Mouse (Mus musculus) heart, embryonic 16.5 days (tissue): ENCODE data around the gene Abraxas2. TPM values are rescaled to one million over a fixed set of nuclear protein-coding genes. Genes with fewer than 3 reads are reported as not detected.
A peak's percentile ranks its signal among the peaks of the same experiment; 100 is the strongest.

Experiments
- ATAC-seq: fragments of 200-750 bp; cut with Nextera tagmentation; replicated peaks from 2 replicates; pipeline ENCODE4 v1.8.0; 2017; ENCODE audit warnings: moderate number of reproducible peaks; ENCODE audit not compliant: insufficient read depth, low FRiP score; ENCODE audit errors: extremely low read depth
- H3K27ac ChIP-seq: fragments of 300-500 bp; sonication (generic); 2 replicates; pipeline ENCODE4 v1.5.1; 2014; ENCODE audit warnings: mild to moderate bottlenecking, low read length, control low read depth, moderate library complexity
- H3K27me3 ChIP-seq: fragments of 300-500 bp; sonication (generic); 2 replicates; pipeline ENCODE4 v1.6.1; 2014; ENCODE audit warnings: low read length, mixed read lengths; ENCODE audit not compliant: control insufficient read depth, insufficient read depth
- H3K36me3 ChIP-seq: fragments of 300-500 bp; sonication (generic); 2 replicates; pipeline ENCODE4 v1.6.1; 2014; ENCODE audit not compliant: control insufficient read depth, insufficient read depth
- H3K4me1 ChIP-seq: fragments of 300-500 bp; sonication (generic); 2 replicates; pipeline ENCODE4 v1.6.1; 2014; ENCODE audit warnings: low read length, mixed read lengths; ENCODE audit not compliant: control insufficient read depth, insufficient read depth
- H3K4me2 ChIP-seq: fragments of 300-500 bp; sonication (generic); 2 replicates; pipeline ENCODE4 v1.6.1; 2014; ENCODE audit warnings: low read depth, mild to moderate bottlenecking, control low read depth, low read length
- H3K4me3 ChIP-seq: fragments of 300-500 bp; sonication (generic); 2 replicates; pipeline ENCODE4 v1.5.1; 2014; ENCODE audit warnings: mild to moderate bottlenecking, control low read depth, low read length
- H3K9ac ChIP-seq: fragments of 300-500 bp; sonication (generic); 2 replicates; pipeline ENCODE4 v1.6.1; 2014; ENCODE audit warnings: low read length, control low read depth
- H3K9me3 ChIP-seq: fragments of 300-500 bp; sonication (generic); replicated peaks from 2 replicates; pipeline ENCODE4 v1.6.1; 2016; ENCODE audit warnings: low read length; ENCODE audit not compliant: control insufficient read depth
- WGBS: fragments of 180-500 bp; shearing (Covaris S2); extraction: QIAGEN DNeasy Blood & Tissue Kit; methylation state at CpG from one replicate; pipeline ENCODE4 v1.1.7; 2014; 5-methylcytosine and 5-hydroxymethylcytosine counted together
- polyA plus RNA-seq: library from polyadenylated mRNA; unstranded; fragments of >200 nt; fragmentation: Nextera tagmentation; extraction: Ambion mirVana; gene quantifications from 2 replicates; pipeline ENCODE4 v1.2.1, GENCODE M21; 2015

The Abraxas2 gene
- polyA plus RNA-seq, 1 experiment from 2014 or later: 30.0 TPM

DNA sequence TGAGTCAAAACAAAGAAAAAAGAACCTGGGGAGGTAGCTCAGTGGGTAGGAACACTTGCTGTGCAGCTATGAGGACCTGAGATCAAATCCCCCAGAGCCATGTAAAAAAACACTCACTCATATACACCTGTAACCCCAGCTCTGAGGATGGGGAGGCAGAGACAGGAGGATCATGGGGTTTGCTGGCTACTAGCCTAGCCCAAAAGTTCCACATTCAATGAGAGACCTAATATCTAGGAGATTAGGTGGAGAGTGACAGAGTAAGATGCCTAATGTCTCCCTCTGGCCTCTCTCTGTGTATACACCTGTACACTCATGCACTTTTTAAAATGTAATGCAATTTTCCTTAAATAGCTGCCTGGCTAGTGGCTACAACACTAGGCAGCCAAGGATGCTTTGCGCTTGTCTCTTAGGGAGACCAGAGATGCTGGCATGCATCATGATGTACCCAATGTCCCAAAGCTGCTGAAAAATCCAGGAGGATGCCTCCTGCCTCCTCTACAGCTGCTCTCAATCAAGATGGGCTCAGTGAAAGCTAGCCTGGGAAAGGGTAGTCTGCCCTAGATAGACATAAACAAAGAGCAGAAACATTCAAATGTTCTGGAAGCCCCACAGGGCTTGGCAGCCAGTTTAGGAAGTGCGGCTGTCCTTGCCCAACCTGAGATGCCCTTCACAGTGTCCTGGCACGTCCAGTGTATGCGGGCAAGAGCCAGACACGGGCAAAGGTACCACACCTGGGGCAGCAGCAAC lies 32.7 kb downstream of the Abraxas2 start:
- H3K4me3 ChIP-seq: no peak overlapping the region
- H3K27me3 ChIP-seq: no peaks in the 10 kb centered on the region
- no peak overlapping the region for H3K4me2 ChIP-seq
- 76% methylated on average over 5 of the region's 5 CpGs for WGBS
- ATAC-seq: no peak
- H3K4me1 ChIP-seq: peaks cover 17% of the 10 kb centered on the region
- no peak overlapping the region for H3K27ac ChIP-seq
- H3K9me3 ChIP-seq: no peaks in the 10 kb centered on the region
- H3K36me3 ChIP-seq: no peaks in the 10 kb centered on the region
- H3K9ac ChIP-seq: no peak overlapping the region

GRCm38 (mm10) chr7:132892311-132892661 lies 33.3 kb downstream of the Abraxas2 start:
- ATAC-seq: no peak
- no peaks in the 10 kb centered on the region for H3K36me3 ChIP-seq
- 56% methylated on average over 4 of the region's 4 CpGs for WGBS
- no peaks in the 10 kb centered on the region for H3K27me3 ChIP-seq
- H3K4me3 ChIP-seq: no peak overlapping the region
- peaks cover 17% of the 10 kb centered on the region for H3K4me1 ChIP-seq
- no peak overlapping the region for H3K4me2 ChIP-seq
- no peak overlapping the region for H3K27ac ChIP-seq
- H3K9ac ChIP-seq: no peak overlapping the region
- H3K9me3 ChIP-seq: 0 out of 2 replicates have a peak, but pooled peaks cover 2% of the 10 kb centered on the region

GRCm38 (mm10) chr7:132892806-132893205 lies 33.8 kb downstream of the Abraxas2 start:
- Histone ChIP-seq H3K4me1 (peaks cover 17% of the 10 kb centered on the region), H3K36me3 (no peaks in the 10 kb centered on the region), H3K27ac (no peak overlapping the region), H3K4me2 (no peak overlapping the region), H3K9me3 (0 out of 2 replicates have a peak, but pooled peaks cover 2% of the 10 kb centered on the region), H3K9ac (no peak overlapping the region), H3K4me3 (no peak overlapping the region), H3K27me3 (no peaks in the 10 kb centered on the region)
- no peak for ATAC-seq
- WGBS: 70% methylated on average over 7 of the region's 7 CpGs

GRCm38 (mm10) chr7:132893336-132893735 lies 34.3 kb downstream of the Abraxas2 start:
- 72% methylated on average over 1 of the region's 1 CpGs for WGBS
- Histone ChIP-seq H3K4me2 (no peak overlapping the region), H3K9ac (no peak overlapping the region), H3K9me3 (0 out of 2 replicates have a peak, but pooled peaks cover 2% of the 10 kb centered on the region), H3K27ac (no peak overlapping the region), H3K36me3 (no peaks in the 10 kb centered on the region), H3K27me3 (no peaks in the 10 kb centered on the region), H3K4me3 (no peak overlapping the region), H3K4me1 (peaks cover 17% of the 10 kb centered on the region)
- no peak for ATAC-seq

GRCm38 (mm10) chr7:132894841-132895555 lies 36.0 kb downstream of the Abraxas2 start:
- Histone ChIP-seq H3K9ac (no peak overlapping the region), H3K27me3 (no peaks in the 10 kb centered on the region), H3K27ac (peak overlapping the region; percentile 87), H3K4me3 (no peak overlapping the region), H3K9me3 (0 out of 2 replicates have a peak, but pooled peaks cover 2% of the 10 kb centered on the region), H3K4me1 (peaks cover 17% of the 10 kb centered on the region), H3K4me2 (no peak overlapping the region), H3K36me3 (no peaks in the 10 kb centered on the region)
- 44% methylated on average over 7 of the region's 7 CpGs for WGBS
- ATAC-seq: peak; percentile 55; the same call in 1 of the 2 replicates

DNA sequence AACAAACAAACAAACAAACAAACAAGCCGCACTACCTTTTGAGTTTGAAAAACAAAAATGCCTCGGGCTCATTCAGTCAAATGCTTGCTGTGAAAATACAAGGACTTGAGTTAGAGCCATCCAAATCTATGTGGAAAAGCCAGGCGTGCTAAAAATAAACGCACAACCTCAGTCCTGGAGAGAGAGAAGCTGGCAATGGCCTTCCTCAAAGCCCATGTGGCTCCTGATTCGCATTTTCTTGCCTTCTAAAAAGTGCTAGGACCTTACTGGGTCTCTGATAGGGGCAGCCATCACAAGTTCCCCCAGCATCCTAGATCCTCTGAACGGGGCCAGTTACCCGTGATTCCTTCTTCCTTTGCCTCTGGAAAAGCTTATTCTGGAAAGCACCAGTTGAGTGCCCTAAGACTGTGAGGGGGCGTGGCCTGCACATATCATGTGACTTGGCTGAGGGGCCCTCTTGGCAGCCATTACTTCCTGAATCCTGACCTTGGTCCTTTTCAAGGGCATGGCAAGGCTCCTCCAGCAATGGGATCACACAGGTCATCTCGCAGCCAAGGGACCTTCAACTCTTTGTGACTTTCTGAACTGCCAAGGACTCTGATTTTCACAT lies 37.3 kb downstream of the Abraxas2 start:
- whole genome bisulfite sequencing: 63% methylated on average over 9 of the region's 9 CpGs
- Histone ChIP-seq H3K9me3 (0 out of 2 replicates have a peak, but pooled peaks cover 2% of the 10 kb centered on the region), H3K27ac (peak overlapping the region; percentile 87), H3K9ac (no peak overlapping the region), H3K4me2 (peak overlapping the region; percentile 12; the same call in 1 of the 2 replicates), H3K4me1 (peaks cover 25% of the 10 kb centered on the region), H3K4me3 (no peak overlapping the region), H3K27me3 (no peaks in the 10 kb centered on the region), H3K36me3 (no peaks in the 10 kb centered on the region)
- no peak for ATAC-seq

DNA sequence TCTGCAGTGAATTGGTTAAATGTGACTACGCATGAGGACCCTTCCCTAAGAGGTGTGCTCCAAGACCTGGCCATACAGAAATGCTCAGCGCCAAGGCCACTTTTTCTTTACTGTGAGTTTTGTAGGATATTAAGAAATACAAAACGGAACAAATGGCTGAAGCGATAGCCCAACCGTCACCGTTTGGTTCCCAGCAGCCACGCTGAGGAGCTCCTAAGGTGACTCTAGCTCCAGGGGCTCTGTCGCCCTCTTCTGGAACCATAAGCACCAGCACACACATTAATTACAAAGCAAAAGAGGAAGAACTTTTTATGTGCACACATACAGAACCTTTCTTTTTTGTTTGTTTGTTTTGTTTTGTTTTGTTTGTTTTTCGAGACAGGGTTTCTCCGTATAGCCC lies 38.2 kb downstream of the Abraxas2 start:
- no peak overlapping the region for H3K9ac ChIP-seq
- H3K4me2 ChIP-seq: no peak overlapping the region
- H3K9me3 ChIP-seq: 0 out of 2 replicates have a peak, but pooled peaks cover 2% of the 10 kb centered on the region
- H3K4me3 ChIP-seq: no peak overlapping the region
- WGBS: 89% methylated on average over 10 of the region's 10 CpGs
- H3K36me3 ChIP-seq: no peaks in the 10 kb centered on the region
- H3K4me1 ChIP-seq: peaks cover 29% of the 10 kb centered on the region
- no peak for ATAC-seq
- no peaks in the 10 kb centered on the region for H3K27me3 ChIP-seq
- H3K27ac ChIP-seq: no peak overlapping the region

- H3K36me3 ChIP-seq: no peaks in the 10 kb centered on the region
- peaks cover 29% of the 10 kb centered on the region for H3K4me1 ChIP-seq
- ATAC-seq: no peak
- H3K27me3 ChIP-seq: no peaks in the 10 kb centered on the region
- H3K9ac ChIP-seq: no peak overlapping the region
- H3K27ac ChIP-seq: no peak overlapping the region
- 0 out of 2 replicates have a peak, but pooled peaks cover 2% of the 10 kb centered on the region for H3K9me3 ChIP-seq
- H3K4me3 ChIP-seq: no peak overlapping the region
- 83% methylated on average over 2 of the region's 2 CpGs for WGBS
- no peak overlapping the region for H3K4me2 ChIP-seq
Observed at GRCm38 (mm10) chr7:132898234-132898633, 39.2 kb downstream of the Abraxas2 start.
